In the genomic region with DNA sequence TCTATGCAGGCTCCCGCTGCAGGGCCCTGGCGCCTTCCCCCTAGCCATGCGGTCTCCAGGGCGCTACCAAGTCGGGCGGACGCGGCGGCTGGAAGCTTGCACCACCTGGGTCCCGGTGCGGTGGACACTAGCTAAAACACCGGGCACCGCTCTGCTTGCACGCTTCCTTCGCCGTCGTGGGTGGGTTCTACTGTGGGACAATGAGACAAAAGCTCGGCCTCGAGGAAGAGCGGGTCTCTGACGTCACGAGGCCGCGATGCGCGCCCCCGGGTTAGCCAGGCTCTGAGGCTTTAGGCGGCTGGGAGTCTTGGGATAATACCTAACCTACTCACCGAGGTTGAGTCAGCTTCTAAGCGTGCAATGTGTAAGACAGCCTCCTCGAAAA, we compare ENCODE assay signal across 8 mouse cellular contexts. TPM values are rescaled to one million over a fixed set of nuclear protein-coding genes. Genes with fewer than 3 reads are reported as not detected.
DNase-seq lines count a peak whose midpoint lies in the region; ATAC-seq and TF ChIP-seq lines count a peak whose summit lies in the region.

No protein-coding gene starts in this region.

- peak; percentile 56 for ATAC-seq in embryonic facial prominence, embryonic 15.5 days (ENCODE audit: insufficient number of reproducible peaks, low FRiP score, low TSS enrichment, low read depth)
- no peak; the same call in 1 of the 2 replicates for ATAC-seq in lung, embryonic 14.5 days (ENCODE audit: insufficient read depth)

- H3K4me3 ChIP-seq in embryonic facial prominence, embryonic 15.5 days (replicated peaks) = peak overlapping the region; percentile 94
- H3K4me3 ChIP-seq in lung, embryonic 14.5 days (ENCODE audit: low read depth, low read length) = peak overlapping the region; percentile 90

- peak overlapping the region; percentile 99 for H3K27ac ChIP-seq in embryonic facial prominence, embryonic 15.5 days (replicated peaks)
- peak overlapping the region; percentile 99 for H3K27ac ChIP-seq in lung, embryonic 14.5 days (ENCODE audit: low read depth)

- peak; percentile 80 for DNase-seq in CD4-positive, CD25-positive, alpha-beta regulatory T cell, adult 2 months (ENCODE audit: low read depth, low spot score)
- DNase-seq in adrenal gland, postnatal 36 days = peak; percentile 63 to 77
- peak; percentile 56 for DNase-seq in heart, postnatal 25 days (ENCODE audit: low spot score)
- peak; percentile 35 for DNase-seq in layer of hippocampus, adult 9-10 months (ENCODE audit: low spot score)
- DNase-seq in lung, embryonic 14.5 days = peak; percentile 86
- DNase-seq in ovary, adult 18-20 months (ENCODE audit: low spot score) = peak; percentile 44
- DNase-seq in thymus, postnatal 25 days = peak; percentile 76

- no peaks in the 10 kb centered on the region for H3K27me3 ChIP-seq in embryonic facial prominence, embryonic 15.5 days
- H3K27me3 ChIP-seq in lung, embryonic 14.5 days (ENCODE audit: insufficient read depth, low read length) = no peaks in the 10 kb centered on the region

- no peaks in the 10 kb centered on the region for H3K36me3 ChIP-seq in embryonic facial prominence, embryonic 15.5 days
- no peaks in the 10 kb centered on the region for H3K36me3 ChIP-seq in lung, embryonic 14.5 days (ENCODE audit: insufficient read depth)

- peak overlapping the region; percentile 86 for H3K9ac ChIP-seq in embryonic facial prominence, embryonic 15.5 days
- H3K9ac ChIP-seq in lung, embryonic 14.5 days = peak overlapping the region; percentile 92

- peak overlapping the region; percentile 74 for H3K4me2 ChIP-seq in embryonic facial prominence, embryonic 15.5 days (replicated peaks)
- H3K4me2 ChIP-seq in lung, embryonic 14.5 days = peak overlapping the region; percentile 85

- H3K9me3 ChIP-seq in embryonic facial prominence, embryonic 15.5 days (replicated peaks) = no peaks in the 10 kb centered on the region
- no peaks in the 10 kb centered on the region for H3K9me3 ChIP-seq in lung, embryonic 14.5 days (ENCODE audit: low read depth, low read length)

- no peak for TF ChIP-seq CTCF in lung, embryonic 14.5 days (IDR thresholded peaks at IDR 0.05; ENCODE audit: low read depth)

- under 1% methylated on average over 31 of the region's 31 CpGs for WGBS in embryonic facial prominence, embryonic 15.5 days
- WGBS in lung, embryonic 14.5 days = under 1% methylated on average over 31 of the region's 31 CpGs

- peaks cover 6% of the 10 kb centered on the region for H3K4me1 ChIP-seq in embryonic facial prominence, embryonic 15.5 days
- peaks cover 9% of the 10 kb centered on the region for H3K4me1 ChIP-seq in lung, embryonic 14.5 days (ENCODE audit: insufficient read depth)

- intact Hi-C loops in heart, postnatal 25 days (cut with DNase I) = loop anchor here (2.0 kb wide), 1 partner anchor 51 kb away; the partner anchor contains the start of gene Ndc80

RNA-seq across cellular contexts. Expression of gene Smchd1, which starts 0.6 kb away (rescaled TPM):
- 10 to 100 TPM; 36.8 to 42.1 TPM for total RNA-seq in adrenal gland, postnatal 36 days (2021)
- 58.8 and 62.7 TPM in 2 replicates for polyA plus RNA-seq in embryonic facial prominence, embryonic 15.5 days (2015; fragmentation: Nextera tagmentation; extraction: Ambion mirVana)
- 10 to 100 TPM; 18.0 to 19.7 TPM for total RNA-seq in heart, postnatal 25 days (2021)
- polyA plus RNA-seq in lung, embryonic 14.5 days (2014; fragmentation: Nextera tagmentation; extraction: Ambion mirVana) = 96.8 and 103 TPM in 2 replicates

RNA-seq across cellular contexts. Expression of gene Gm4707, which starts 16.0 kb away (rescaled TPM):
- total RNA-seq in adrenal gland, postnatal 36 days (2021) = 1 to 10 TPM; 1.3 to 2.1 TPM
- 3.3 and 4.0 TPM in 2 replicates for polyA plus RNA-seq in embryonic facial prominence, embryonic 15.5 days (2015; fragmentation: Nextera tagmentation; extraction: Ambion mirVana)
- total RNA-seq in heart, postnatal 25 days (2021) = 1 to 10 TPM; 1.0 to 1.5 TPM
- polyA plus RNA-seq in lung, embryonic 14.5 days (2014; fragmentation: Nextera tagmentation; extraction: Ambion mirVana) = 3.9 and 6.0 TPM in 2 replicates

RNA-seq across cellular contexts. Expression of gene Ndc80, which starts 51.0 kb away (rescaled TPM):
- total RNA-seq in adrenal gland, postnatal 36 days (2021) = 1 to 10 TPM; 3.1 to 3.6 TPM
- 32.2 and 36.9 TPM in 2 replicates for polyA plus RNA-seq in embryonic facial prominence, embryonic 15.5 days (2015; fragmentation: Nextera tagmentation; extraction: Ambion mirVana)
- total RNA-seq in heart, postnatal 25 days (2021) = 1 to 10 TPM; 1.1 TPM
- 56.9 and 59.2 TPM in 2 replicates for polyA plus RNA-seq in lung, embryonic 14.5 days (2014; fragmentation: Nextera tagmentation; extraction: Ambion mirVana)

Comparison
In these comparisons a context has a peak if more than half of its experiments do, and no peak if none do; other contexts are left out.
1. DNase-seq: peak in every context shown above with its lines; median percentile 86 in lung, embryonic 14.5 days; 80 in CD4-positive, CD25-positive, alpha-beta regulatory T cell, adult 2 months; 76 in thymus, postnatal 25 days; 70 in adrenal gland, postnatal 36 days; 56 in heart, postnatal 25 days; 44 in ovary, adult 18-20 months; 35 in layer of hippocampus, adult 9-10 months.